46 mouse cellular contexts compared by ENCODE assay signal in the genomic region with DNA sequence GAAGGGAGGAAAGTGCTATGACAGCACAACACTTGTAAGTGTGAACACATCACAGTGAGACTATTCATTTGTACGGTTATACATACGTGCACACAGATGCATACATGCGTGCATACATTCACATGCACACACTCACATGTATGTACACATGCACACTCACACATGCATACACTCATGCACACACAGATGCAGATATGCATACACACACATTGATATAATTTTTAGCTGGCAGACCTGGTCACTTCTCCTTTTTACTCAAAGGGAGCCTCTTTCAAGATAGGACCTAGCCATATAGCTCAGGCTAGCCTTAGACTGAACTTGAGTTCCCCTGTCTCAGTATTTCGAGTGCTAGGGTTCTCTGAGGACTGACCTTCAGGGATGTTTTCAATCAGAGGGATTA. TPM values are rescaled to one million over a fixed set of nuclear protein-coding genes. Genes with fewer than 3 reads are reported as not detected.
"Had no signal": no experiment of that assay in that cellular context is flagged by ENCODE, and none has a peak within 500 bp of the region (broad histone marks: within the 10 kb centered on the region; RNA-seq: fewer than 3 reads in every experiment).

No protein-coding gene starts in this region.

- H3K27me3 ChIP-seq: limb, embryonic 12.5 days; limb, embryonic 13.5 days; limb, embryonic 15.5 days; liver, embryonic 12.5 days; liver, embryonic 13.5 days; liver, embryonic 15.5 days; lung, embryonic 15.5 days; midbrain, embryonic 12.5 days; midbrain, embryonic 13.5 days; midbrain, embryonic 15.5 days; neural tube, embryonic 12.5 days; neural tube, embryonic 13.5 days had no signal

- H3K4me2 ChIP-seq: limb, embryonic 12.5 days; limb, embryonic 13.5 days; limb, embryonic 15.5 days; liver, embryonic 11.5 days; liver, embryonic 12.5 days; liver, embryonic 13.5 days; liver, embryonic 15.5 days; lung, embryonic 14.5 days; lung, embryonic 15.5 days; midbrain, embryonic 11.5 days; midbrain, embryonic 12.5 days; midbrain, embryonic 13.5 days; midbrain, embryonic 15.5 days; neural tube, embryonic 12.5 days; neural tube, embryonic 13.5 days had no signal

- H3K27ac ChIP-seq: limb, embryonic 10.5 days; limb, embryonic 12.5 days; limb, embryonic 13.5 days; limb, embryonic 15.5 days; liver, embryonic 12.5 days; liver, embryonic 13.5 days; liver, embryonic 14.5 days; liver, embryonic 15.5 days; lung, embryonic 15.5 days; macrophage; midbrain, embryonic 10.5 days; midbrain, embryonic 12.5 days; midbrain, embryonic 13.5 days; midbrain, embryonic 15.5 days; neural tube, embryonic 12.5 days; neural tube, embryonic 13.5 days had no signal

- ATAC-seq: liver, embryonic 12.5 days; liver, postnatal 0 days; lung, postnatal 0 days; midbrain, embryonic 13.5 days; midbrain, embryonic 15.5 days; midbrain, embryonic 16.5 days had no signal

- H3K9me3 ChIP-seq: limb, embryonic 10.5 days; limb, embryonic 12.5 days; limb, embryonic 13.5 days; limb, embryonic 15.5 days; liver, embryonic 12.5 days; liver, embryonic 13.5 days; liver, embryonic 15.5 days; lung, embryonic 15.5 days; midbrain, embryonic 10.5 days; midbrain, embryonic 12.5 days; midbrain, embryonic 13.5 days; midbrain, embryonic 15.5 days; neural tube, embryonic 12.5 days; neural tube, embryonic 13.5 days had no signal

- DNase-seq: left cerebral cortex, postnatal 4 days; liver; liver, embryonic 13.5 days; liver, postnatal 0 days; lung, adult 18-20 months; lung, adult 2 months; lung, embryonic 14.5 days; lung, postnatal 10 days; lung, postnatal 14 days; lung, postnatal 36 days; lung, postnatal 4 days; midbrain, embryonic 14.5 days had no signal

- H3K4me3 ChIP-seq: limb, embryonic 10.5 days; limb, embryonic 12.5 days; limb, embryonic 13.5 days; limb, embryonic 15.5 days; liver, embryonic 12.5 days; liver, embryonic 13.5 days; liver, embryonic 15.5 days; lung, embryonic 15.5 days; midbrain, embryonic 10.5 days; midbrain, embryonic 12.5 days; midbrain, embryonic 13.5 days; midbrain, embryonic 15.5 days; myocyte; neural tube, embryonic 12.5 days; neural tube, embryonic 13.5 days had no signal

- H3K36me3 ChIP-seq: limb, embryonic 10.5 days; limb, embryonic 12.5 days; limb, embryonic 13.5 days; limb, embryonic 15.5 days; liver, embryonic 12.5 days; liver, embryonic 13.5 days; liver, embryonic 15.5 days; lung, embryonic 15.5 days; midbrain, embryonic 10.5 days; midbrain, embryonic 12.5 days; midbrain, embryonic 13.5 days; midbrain, embryonic 15.5 days; neural tube, embryonic 12.5 days; neural tube, embryonic 13.5 days had no signal

- H3K9ac ChIP-seq: limb, embryonic 12.5 days; limb, embryonic 13.5 days; limb, embryonic 15.5 days; liver, embryonic 12.5 days; liver, embryonic 13.5 days; liver, embryonic 14.5 days; liver, embryonic 15.5 days; liver, postnatal 0 days; lung, embryonic 14.5 days; lung, embryonic 15.5 days; midbrain, embryonic 12.5 days; midbrain, embryonic 13.5 days; midbrain, embryonic 15.5 days; neural tube, embryonic 12.5 days; neural tube, embryonic 13.5 days had no signal

- H3K4me1 ChIP-seq: limb, embryonic 10.5 days; limb, embryonic 12.5 days; limb, embryonic 13.5 days; limb, embryonic 15.5 days; liver, embryonic 12.5 days; liver, embryonic 13.5 days; liver, embryonic 15.5 days; lung, embryonic 15.5 days; midbrain, embryonic 10.5 days; midbrain, embryonic 12.5 days; midbrain, embryonic 13.5 days; midbrain, embryonic 15.5 days; neural tube, embryonic 12.5 days; neural tube, embryonic 13.5 days had no signal

RNA-seq across cellular contexts. Expression of a gene that starts 20.9 kb away (rescaled TPM):
- total RNA-seq: left cerebral cortex, postnatal 10 days; left cerebral cortex, postnatal 14 days; left cerebral cortex, postnatal 25 days; left cerebral cortex, postnatal 36 days; left cerebral cortex, postnatal 4 days; liver, adult 2 months; megakaryocyte progenitor cell, adult 5-6 weeks; megakaryocyte-erythroid progenitor cell, adult 5-6 weeks; midbrain, postnatal 0 days; monocyte, adult 5-6 weeks had no signal
- polyA plus RNA-seq: limb, embryonic 10.5 days; limb, embryonic 11.5 days; limb, embryonic 12.5 days; limb, embryonic 13.5 days; limb, embryonic 14.5 days; limb, embryonic 15.5 days; liver, adult 2 months; liver, embryonic 11.5 days; liver, embryonic 12.5 days; liver, embryonic 13.5 days; liver, embryonic 14.5 days; liver, embryonic 15.5 days; liver, embryonic 16.5 days; liver, postnatal 0 days; lung, adult 2 months; lung, embryonic 14.5 days; lung, embryonic 15.5 days; lung, embryonic 16.5 days; lung, postnatal 0 days; macrophage; midbrain, embryonic 10.5 days; midbrain, embryonic 11.5 days; midbrain, embryonic 12.5 days; midbrain, embryonic 13.5 days; midbrain, embryonic 14.5 days; midbrain, embryonic 15.5 days; midbrain, embryonic 16.5 days; midbrain, postnatal 0 days; myocyte; neural tube, embryonic 11.5 days; neural tube, embryonic 12.5 days; neural tube, embryonic 13.5 days had no signal
